Mouse (Mus musculus): ENCODE data around the gene Macf1.
A peak's percentile ranks its signal among the peaks of the same experiment; 100 is the strongest.

Macf1 gene

DNA sequence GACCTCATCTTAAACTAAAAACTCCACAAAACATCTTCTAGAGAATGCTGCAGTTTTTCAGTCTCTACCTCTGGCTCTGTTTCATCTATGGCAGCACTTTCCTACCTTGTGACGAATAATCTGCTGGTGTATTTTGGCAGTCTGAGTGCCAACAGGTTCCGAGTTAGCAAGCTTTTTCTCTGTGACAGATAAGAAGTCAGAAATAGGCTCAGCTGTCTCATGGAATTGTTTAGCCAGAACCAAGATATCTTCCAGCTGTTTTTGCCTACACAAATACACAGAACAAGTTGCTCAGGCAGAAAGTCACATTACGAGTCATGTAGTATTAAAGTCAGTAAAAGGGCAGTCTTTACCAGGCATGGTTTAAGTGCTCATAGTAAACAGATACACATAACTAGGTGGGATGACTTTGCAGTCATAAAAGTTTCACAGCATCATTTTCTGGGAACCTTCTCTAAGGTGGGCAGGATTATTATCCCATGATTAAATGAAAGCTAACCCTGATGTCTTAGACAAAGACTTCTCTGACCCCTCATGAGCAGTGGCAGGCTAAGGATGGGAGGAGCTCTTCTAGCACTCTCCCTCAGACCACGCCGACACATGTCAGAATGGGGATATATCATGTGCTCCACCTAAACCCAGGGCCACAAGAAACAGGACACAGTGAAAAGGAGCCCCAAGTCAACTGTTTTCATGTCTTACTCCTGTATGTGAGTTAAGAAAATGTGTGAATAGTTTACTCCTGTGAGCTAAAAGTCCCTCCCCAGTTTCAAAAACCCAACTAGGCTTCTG is 286.3 kb downstream of the Macf1 start:
- no peak for DNase-seq

GRCm38 (mm10) chr4:123397049-123397448 is 287.1 kb downstream of the Macf1 start:
- no peak for DNase-seq

- no peak for DNase-seq
Observed at GRCm38 (mm10) chr4:123395435-123396000, 288.6 kb downstream of the Macf1 start.

- no peak for DNase-seq
Observed at GRCm38 (mm10) chr4:123394878-123395277, 289.3 kb downstream of the Macf1 start.

- DNase-seq, result no peak
Observed at GRCm38 (mm10) chr4:123394269-123394668, 289.9 kb downstream of the Macf1 start.

- no peak for DNase-seq
Observed at GRCm38 (mm10) chr4:123393004-123393403, 291.2 kb downstream of the Macf1 start.

GRCm38 (mm10) chr4:123392187-123392586 is 292.0 kb downstream of the Macf1 start:
- no peak for DNase-seq

DNA sequence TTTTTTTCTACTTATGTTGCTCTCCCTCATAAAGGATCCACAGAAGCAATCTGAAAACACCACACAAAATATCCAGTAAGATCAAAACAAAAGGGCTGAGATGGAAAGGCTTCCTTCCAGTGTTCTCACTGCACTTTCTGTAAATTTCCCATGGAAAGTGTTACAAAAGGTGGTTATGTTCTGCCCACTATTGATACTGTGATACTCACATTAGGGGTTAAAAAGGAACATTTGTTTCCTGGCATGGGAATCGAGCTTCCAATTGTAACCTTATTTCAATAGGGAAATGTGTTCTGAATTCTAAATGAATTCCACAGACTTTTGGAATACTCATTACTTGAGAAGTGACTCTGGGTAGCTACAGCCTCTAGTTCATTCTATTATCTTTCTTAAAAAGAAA is 299.1 kb downstream of the Macf1 start:
- DNase-seq, result no peak

GRCm38 (mm10) chr4:123383173-123383572 is 301.0 kb downstream of the Macf1 start:
- DNase-seq, result peak; percentile 84

- DNase-seq, result no peak
Observed at GRCm38 (mm10) chr4:123382051-123382450, 302.1 kb downstream of the Macf1 start.

- DNase-seq, result no peak
Observed at GRCm38 (mm10) chr4:123381598-123381997, 302.6 kb downstream of the Macf1 start.

- DNase-seq, result no peak
Observed at GRCm38 (mm10) chr4:123376031-123376430, 308.1 kb downstream of the Macf1 start.

- no peak for DNase-seq
Observed at GRCm38 (mm10) chr4:123374316-123375008, 309.7 kb downstream of the Macf1 start.

GRCm38 (mm10) chr4:123363555-123363954 is 320.6 kb downstream of the Macf1 start:
- no peak for DNase-seq

DNA sequence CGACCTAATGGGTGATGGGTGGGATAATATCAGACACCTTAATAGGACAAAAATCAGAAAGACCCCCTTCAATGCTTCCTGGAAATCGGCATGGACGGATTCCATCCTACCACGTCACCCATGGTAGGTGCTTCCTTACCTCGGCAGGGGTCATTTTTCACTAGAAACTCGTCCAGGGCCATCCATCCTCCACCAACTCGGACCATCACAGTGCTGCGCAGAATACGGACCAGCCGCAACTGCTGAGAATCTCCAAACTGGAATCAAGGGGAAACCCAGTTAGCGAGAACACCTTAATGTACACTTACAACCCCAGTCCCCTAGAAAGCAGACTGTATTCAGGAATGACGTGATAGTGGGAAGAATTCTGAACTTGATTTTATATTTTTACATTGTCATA is 323.4 kb downstream of the Macf1 start:
- DNase-seq, result no peak

- DNase-seq, result no peak
Observed at GRCm38 (mm10) chr4:123358613-123359012, 325.5 kb downstream of the Macf1 start.

DNA sequence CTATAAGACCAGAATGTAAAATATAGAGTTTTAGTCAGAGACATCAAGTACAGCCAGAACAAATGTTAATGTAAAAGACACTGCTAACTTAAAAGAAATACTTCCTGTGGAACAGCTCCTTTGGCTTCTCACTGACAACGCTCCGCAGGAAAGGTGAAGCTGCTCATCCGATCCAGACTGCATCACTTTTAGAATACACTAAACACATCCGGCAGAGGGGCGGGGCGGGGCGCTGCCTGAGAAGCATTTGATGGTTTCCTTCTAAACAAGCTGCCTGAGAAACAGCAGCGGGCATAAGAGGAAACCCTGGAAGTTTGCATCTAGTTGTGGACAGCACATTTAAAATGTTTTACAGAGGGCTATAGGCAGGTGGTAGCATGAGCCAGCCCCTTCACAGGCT is 328.2 kb downstream of the Macf1 start:
- no peak for DNase-seq

GRCm38 (mm10) chr4:123353271-123353877 is 330.8 kb downstream of the Macf1 start:
- DNase-seq, result no peak

DNA sequence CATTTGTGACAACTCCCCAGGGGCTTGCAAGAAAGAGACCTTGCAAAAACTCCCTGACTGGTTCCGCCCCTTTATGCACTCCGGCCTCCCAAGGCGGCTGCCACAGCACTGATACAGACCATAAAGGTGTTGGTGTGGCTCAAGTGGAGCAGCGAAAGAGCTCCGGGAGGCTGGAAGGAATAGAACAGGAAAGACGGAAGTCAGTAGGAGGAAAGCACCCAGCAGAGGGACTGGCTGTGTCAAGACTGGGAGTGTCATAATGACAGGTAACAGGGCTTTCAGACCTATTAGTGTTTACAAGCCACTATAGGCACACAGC is 340.7 kb downstream of the Macf1 start:
- no peak for DNase-seq

DNA sequence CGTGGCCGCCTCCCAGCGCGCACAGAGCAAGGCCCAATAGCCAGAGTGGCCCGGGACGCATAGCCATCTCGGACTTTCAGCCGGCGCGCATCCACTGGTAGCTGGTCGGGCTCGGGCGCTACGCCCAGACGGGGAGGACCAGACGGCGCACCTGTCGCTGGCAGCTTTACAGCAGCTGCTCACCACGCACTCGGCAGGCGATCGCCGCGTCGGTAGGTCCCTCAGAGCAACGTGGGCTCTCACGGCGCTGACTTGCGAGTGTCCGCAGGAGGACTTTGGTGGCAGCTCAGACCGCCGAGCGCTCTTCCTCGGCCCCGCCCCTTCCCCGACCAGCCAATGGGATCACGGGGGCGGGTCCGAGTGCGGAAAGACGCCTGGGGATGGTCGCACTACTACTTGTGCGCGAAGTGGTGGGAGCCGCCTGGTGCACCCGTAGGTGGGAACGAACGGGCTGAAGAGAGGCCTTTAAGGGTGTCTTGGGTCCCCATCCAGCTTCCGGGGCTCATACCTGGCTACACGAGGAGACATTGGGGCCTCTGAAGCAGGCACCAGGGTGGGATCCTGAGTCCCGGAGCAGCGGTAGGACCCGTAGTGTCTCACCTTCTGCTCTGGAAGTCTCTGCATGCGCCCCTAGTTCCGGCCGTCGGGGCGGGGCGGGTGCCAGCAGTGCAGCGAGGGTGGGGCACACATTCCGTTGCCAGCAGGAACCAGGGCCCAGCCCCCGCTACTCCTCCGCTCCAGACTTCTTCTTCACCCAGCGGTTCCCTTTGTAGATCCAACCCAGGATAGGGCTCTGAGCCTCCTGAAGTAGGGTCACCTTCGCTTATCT is 341.3 kb downstream of the Macf1 start, which contains the start of gene Bmp8a:
TSS of gene Bmp8a (minus strand) at position 611 of the 829 bp plus-strand sequence.
- no peak for DNase-seq

DNA sequence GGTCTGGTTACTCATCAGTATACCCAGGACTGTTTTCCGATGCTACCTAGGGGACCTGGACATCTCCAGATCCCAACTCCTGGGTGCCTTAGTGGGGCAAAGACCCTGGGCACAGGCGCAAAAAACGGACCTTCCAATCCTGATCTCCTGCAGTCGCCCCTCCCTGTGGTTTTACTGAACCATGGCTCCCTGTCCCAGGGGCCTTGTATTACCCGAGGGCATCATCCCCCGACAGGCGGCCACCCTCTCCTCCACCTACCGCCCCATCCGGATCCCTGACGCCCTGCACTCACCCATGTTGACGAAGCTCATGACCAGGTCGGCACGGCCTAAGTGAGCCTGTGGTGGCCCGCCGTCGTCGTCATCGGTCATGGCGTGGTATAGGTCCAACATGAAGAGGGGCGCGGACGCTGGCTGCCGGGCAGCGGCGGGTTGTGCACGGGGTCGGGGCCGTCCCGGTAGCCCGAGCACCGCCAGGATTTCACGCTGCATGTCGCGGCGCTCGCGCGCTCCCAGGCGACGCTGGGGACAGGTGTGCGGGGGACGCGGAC is 342.0 kb downstream of the Macf1 start:
- DNase-seq, result no peak

DNA sequence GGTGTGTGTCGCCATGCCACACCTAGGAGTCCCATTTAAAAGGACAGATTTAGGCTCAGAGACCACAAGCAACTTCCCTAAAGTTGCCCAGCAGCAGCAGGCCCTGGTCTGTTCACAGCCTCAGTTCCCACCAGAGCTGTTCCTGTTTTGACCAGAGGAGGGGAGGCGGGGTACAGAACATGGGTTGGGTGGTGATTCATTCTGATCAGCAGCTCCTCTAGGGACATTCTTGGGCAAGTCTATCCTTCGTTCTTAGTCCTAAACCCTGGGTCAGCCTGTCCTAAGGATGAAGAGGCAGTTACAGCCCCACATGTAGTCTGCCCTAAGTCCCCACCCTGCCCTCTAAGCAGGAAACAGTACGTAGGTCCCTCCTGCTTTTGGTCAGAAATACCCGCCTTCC is 343.9 kb downstream of the Macf1 start:
- DNase-seq, result no peak

All from layer of hippocampus, adult 9-11 months (tissue).